Mouse (Mus musculus) myocyte (in vitro differentiated cells): Measurements from ENCODE around the gene Sarm1. TPM values are rescaled to one million over a fixed set of nuclear protein-coding genes. Genes with fewer than 3 reads are reported as not detected.

ENCODE experiments used
- H3K27me3 ChIP-seq: one replicate; pipeline ENCODE4 v1.6.1; 2011; ENCODE audit not compliant: control insufficient read depth, insufficient read depth, insufficient read length
- H3K36me3 ChIP-seq: one replicate; pipeline ENCODE4 v1.6.1; 2011; ENCODE audit not compliant: control insufficient read depth, insufficient read depth
- H3K4me2 ChIP-seq: one replicate; pipeline ENCODE4 v1.6.1; 2011; ENCODE audit warnings: low read depth, control low read depth
- H3K4me3 ChIP-seq: one replicate; pipeline ENCODE4 v1.5.1; 2011; ENCODE audit warnings: mild to moderate bottlenecking, control low read depth, moderate library complexity
- H3K79me2 ChIP-seq: one replicate; pipeline ENCODE4 v1.6.1; 2011; ENCODE audit not compliant: control insufficient read depth, insufficient read depth
- H3ac ChIP-seq: one replicate; pipeline ENCODE4 v1.6.1; 2011; ENCODE audit not compliant: control insufficient read depth, insufficient read length
- CEBPB ChIP-seq: IDR thresholded peaks from 2 replicates; pipeline ENCODE4 v1.6.1; 2011; ENCODE audit warnings: mild to moderate bottlenecking, moderate library complexity; ENCODE audit not compliant: poor library complexity, insufficient read depth, severe bottlenecking
- E2F4 ChIP-seq: IDR thresholded peaks from one replicate; pipeline ENCODE4 v1.6.1; 2011; ENCODE audit warnings: mild to moderate bottlenecking, control low read depth, moderate library complexity; ENCODE audit not compliant: insufficient read depth
- MAX ChIP-seq: IDR thresholded peaks from one replicate; pipeline ENCODE4 v1.6.1; 2011; ENCODE audit warnings: low read depth, mild to moderate bottlenecking, control low read depth
- MYOD1 ChIP-seq, 3 experiments: IDR thresholded peaks; one replicate each; pipeline ENCODE4 v1.6.1; 2011; ENCODE audit warnings: control low read depth in 2 of 3, low read depth in 2 of 3, mild to moderate bottlenecking in 2 of 3, moderate library complexity in 1 of 3; ENCODE audit not compliant: insufficient read length in 2 of 3, control insufficient read depth in 1 of 3
- MYOG ChIP-seq, 3 experiments: IDR thresholded peaks; one replicate each; pipeline ENCODE4 v1.6.1; 2011; ENCODE audit warnings: control low read depth in 2 of 3, low read depth in 2 of 3, mild to moderate bottlenecking in 2 of 3; ENCODE audit not compliant: insufficient read length in 2 of 3, control insufficient read depth in 1 of 3, insufficient read depth in 1 of 3
- POLR2A ChIP-seq: IDR thresholded peaks from one replicate; pipeline ENCODE4 v1.6.1; 2011; ENCODE audit warnings: low read depth, mild to moderate bottlenecking, control low read depth, moderate library complexity; ENCODE audit not compliant: insufficient read length
- POLR2AphosphoS2 ChIP-seq: IDR thresholded peaks from one replicate; pipeline ENCODE4 v1.6.1; 2011; ENCODE audit warnings: low read depth, control low read depth; ENCODE audit not compliant: insufficient read length
- REST ChIP-seq: IDR thresholded peaks from one replicate; pipeline ENCODE4 v1.6.1; 2011; ENCODE audit warnings: mild to moderate bottlenecking, control low read depth, moderate library complexity; ENCODE audit not compliant: insufficient read depth, insufficient read length
- SRF ChIP-seq: IDR thresholded peaks from one replicate; pipeline ENCODE4 v1.6.1; 2011; ENCODE audit warnings: low read depth; ENCODE audit not compliant: control insufficient read depth, insufficient read length
- TCF12 ChIP-seq: IDR thresholded peaks from one replicate; pipeline ENCODE4 v1.6.1; 2011; ENCODE audit warnings: mild to moderate bottlenecking, control low read depth; ENCODE audit not compliant: poor library complexity, insufficient read depth, severe bottlenecking
- TCF3 ChIP-seq: IDR thresholded peaks from one replicate; pipeline ENCODE4 v1.6.1; 2011; ENCODE audit warnings: low read depth, control low read depth; ENCODE audit not compliant: insufficient read length
- USF1 ChIP-seq: IDR thresholded peaks from one replicate; pipeline ENCODE4 v1.6.1; 2011; ENCODE audit warnings: low read depth, mild to moderate bottlenecking, control low read depth, moderate library complexity
- polyA plus RNA-seq: library from polyadenylated mRNA; unstranded; fragments of >200 nt; fragmentation: generic; extraction: Trizol; gene quantifications from one replicate; pipeline ENCODE4 v1.2.1, GENCODE M21; 2012; ENCODE audit warnings: missing spikeins

The Sarm1 gene
- polyA plus RNA-seq, 1 experiment: 0.17 TPM

DNA sequence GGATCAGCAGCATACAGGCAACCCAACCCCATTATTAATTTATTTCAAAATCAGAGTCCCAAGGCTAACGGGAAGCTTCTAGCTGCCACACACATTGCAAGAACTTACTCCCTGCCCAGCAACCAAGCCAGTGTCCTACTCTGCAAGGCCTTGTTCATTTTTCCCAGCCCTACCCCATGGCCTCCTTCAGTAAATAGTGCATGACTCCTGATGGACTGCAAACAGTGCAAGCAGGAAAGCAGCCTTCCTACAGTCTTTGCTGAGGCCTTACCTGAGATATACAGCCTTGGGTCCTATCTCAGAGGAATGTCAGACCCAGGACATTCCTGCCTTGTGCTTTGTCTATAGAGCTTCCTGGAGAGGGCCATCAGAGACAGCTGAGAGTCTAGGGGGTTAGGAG is 72.0 kb downstream of the Sarm1 start:
- Histone ChIP-seq H3K36me3 (no peaks in the 10 kb centered on the region), H3K27me3 (no peaks in the 10 kb centered on the region), H3K4me2 (no peak overlapping the region), H3ac (no peak overlapping the region), H3K4me3 (no peak overlapping the region), H3K79me2 (no peaks in the 10 kb centered on the region)
- TF ChIP-seq TCF12 (no peak), MAX (no peak), POLR2AphosphoS2 (no peak), MYOG (IDR thresholded peaks at IDR 0.05; ENCODE audit: control insufficient read depth in 1 of 3, insufficient read depth in 1 of 3, insufficient read length in 2 of 3, low read depth in 2 of 3) (no peak), MYOD1 (IDR thresholded peaks at IDR 0.05; ENCODE audit: control insufficient read depth in 1 of 3, insufficient read length in 2 of 3, low read depth in 2 of 3) (no peak), SRF (no peak), E2F4 (no peak), TCF3 (no peak), CEBPB (no peak), POLR2A (no peak), USF1 (no peak), REST (no peak)

DNA sequence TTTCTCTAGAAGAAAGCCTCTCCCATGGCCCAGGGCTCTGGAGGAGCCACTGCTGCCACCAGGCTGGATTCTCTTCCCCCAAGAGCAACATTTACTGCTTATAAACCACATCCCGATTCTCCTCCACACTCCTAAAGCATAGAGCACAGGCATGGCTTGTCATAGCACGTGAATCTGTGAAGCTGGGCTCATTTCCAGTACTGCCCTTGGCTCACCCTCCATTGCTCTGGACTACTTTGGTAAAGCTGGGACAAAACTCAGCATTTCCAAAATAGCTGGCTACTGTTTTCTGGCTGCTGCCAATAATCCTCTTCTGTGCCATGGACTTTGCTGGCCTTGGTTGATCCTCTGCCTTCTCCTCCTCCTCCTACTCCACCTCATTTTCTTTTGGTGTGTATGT is 73.2 kb downstream of the Sarm1 start:
- Histone ChIP-seq H3K4me3 (no peak overlapping the region), H3K36me3 (no peaks in the 10 kb centered on the region), H3ac (no peak overlapping the region), H3K27me3 (no peaks in the 10 kb centered on the region), H3K4me2 (no peak overlapping the region), H3K79me2 (no peaks in the 10 kb centered on the region)
- TF ChIP-seq CEBPB (no peak), POLR2AphosphoS2 (no peak), MYOG (IDR thresholded peaks at IDR 0.05; ENCODE audit: control insufficient read depth in 1 of 3, insufficient read depth in 1 of 3, insufficient read length in 2 of 3, low read depth in 2 of 3) (no peak), POLR2A (no peak), E2F4 (no peak), TCF3 (no peak), USF1 (no peak), MAX (no peak), TCF12 (no peak), MYOD1 (IDR thresholded peaks at IDR 0.05; ENCODE audit: control insufficient read depth in 1 of 3, insufficient read length in 2 of 3, low read depth in 2 of 3) (no peak), SRF (no peak), REST (no peak)

Other genes with a start within 250 kb of the Sarm1 start
- 65.8 TPM for gene 2610507B11Rik, start 236.0 kb downstream of the Sarm1 start, polyA plus RNA-seq
- gene BC030499, start 206.9 kb downstream of the Sarm1 start, polyA plus RNA-seq: 0.20 TPM
- 19.2 TPM for gene Spag5, start 196.2 kb downstream of the Sarm1 start, polyA plus RNA-seq
- 1.7 TPM for gene Aldoc, start 174.8 kb downstream of the Sarm1 start, polyA plus RNA-seq
- gene Pigs, start 169.3 kb downstream of the Sarm1 start, polyA plus RNA-seq: 50.2 TPM
- 24.8 TPM for gene Unc119, start 154.3 kb downstream of the Sarm1 start, polyA plus RNA-seq
- gene Foxn1, start 111.2 kb downstream of the Sarm1 start, polyA plus RNA-seq: 0.01 TPM
- gene Slc13a2, start 75.5 kb downstream of the Sarm1 start, polyA plus RNA-seq: 0.01 TPM
- gene Slc46a1, start 32.1 kb downstream of the Sarm1 start, polyA plus RNA-seq: 7.5 TPM
- gene Vtn, start 1.3 kb upstream of the Sarm1 start, polyA plus RNA-seq: not detected
- not detected for gene Sebox, start 5.7 kb upstream of the Sarm1 start, polyA plus RNA-seq
- 35.0 TPM for gene Tmem199, start 14.4 kb upstream of the Sarm1 start, polyA plus RNA-seq
- gene Poldip2, start 14.4 kb upstream of the Sarm1 start, polyA plus RNA-seq: 103 TPM
- gene Tnfaip1, start 38.6 kb upstream of the Sarm1 start, polyA plus RNA-seq: 59.3 TPM
- 53.9 TPM for gene Ift20, start 38.6 kb upstream of the Sarm1 start, polyA plus RNA-seq
- 125 TPM for gene Tmem97, start 53.0 kb upstream of the Sarm1 start, polyA plus RNA-seq
- gene Nlk, start 199.6 kb upstream of the Sarm1 start, polyA plus RNA-seq: 5.0 TPM